Mouse (Mus musculus) limb, embryonic 14.5 days (tissue): ENCODE results near the gene Ssr1. TPM values are rescaled to one million over a fixed set of nuclear protein-coding genes. Genes with fewer than 3 reads are reported as not detected.

ENCODE experiments used
- ATAC-seq: fragments of 200-750 bp; cut with Nextera tagmentation; 2 replicates; pipeline ENCODE4 v1.8.0; 2017; ENCODE audit warnings: low read depth, moderate number of reproducible peaks, moderate TSS enrichment; ENCODE audit not compliant: low FRiP score
- DNase-seq: peaks from one replicate; pipeline ENCODE4 v3.0.0-alpha.2; 2015; ENCODE audit warnings: low spot score
- H3K27ac ChIP-seq: fragments of 300-500 bp; sonication (generic); replicated peaks from 2 replicates; pipeline ENCODE4 v1.5.1; 2014; ENCODE audit warnings: low read depth, mild to moderate bottlenecking, low read length, moderate library complexity, mixed read lengths
- H3K27me3 ChIP-seq: fragments of 300-500 bp; sonication (generic); 2 replicates; pipeline ENCODE4 v1.6.1; 2014; ENCODE audit warnings: low read length, mixed read lengths; ENCODE audit not compliant: control insufficient read depth, insufficient read depth
- H3K36me3 ChIP-seq: fragments of 300-500 bp; sonication (generic); 2 replicates; pipeline ENCODE4 v1.6.1; 2014; ENCODE audit warnings: mild to moderate bottlenecking, low read length, moderate library complexity, mixed read lengths; ENCODE audit not compliant: control insufficient read depth, insufficient read depth
- H3K4me1 ChIP-seq: fragments of 300-500 bp; sonication (generic); 2 replicates; pipeline ENCODE4 v1.6.1; 2014; ENCODE audit warnings: antibody characterized with exemption, low read length, mixed read lengths; ENCODE audit not compliant: control insufficient read depth, insufficient read depth
- H3K4me2 ChIP-seq: fragments of 300-500 bp; sonication (generic); replicated peaks from 2 replicates; pipeline ENCODE4 v1.6.1; 2014; ENCODE audit warnings: low read depth, mild to moderate bottlenecking, low read length, moderate library complexity; ENCODE audit not compliant: severe bottlenecking
- H3K4me3 ChIP-seq: fragments of 300-500 bp; sonication (generic); replicated peaks from 2 replicates; pipeline ENCODE4 v1.5.1; 2014; ENCODE audit warnings: low read length
- H3K9ac ChIP-seq: fragments of 300-500 bp; sonication (generic); 2 replicates; pipeline ENCODE4 v1.6.1; 2014; ENCODE audit warnings: mild to moderate bottlenecking, low read depth, low read length, moderate library complexity; ENCODE audit not compliant: severe bottlenecking
- H3K9me3 ChIP-seq: fragments of 300-500 bp; sonication (generic); 2 replicates; pipeline ENCODE4 v1.6.1; 2016; ENCODE audit warnings: low read length; ENCODE audit not compliant: control insufficient read depth
- POLR2A ChIP-seq: fragments of 200-500 bp; IDR thresholded peaks from 2 replicates; pipeline ENCODE4 v1.8.0; 2012; ENCODE audit warnings: inconsistent platforms, mild to moderate bottlenecking, moderate library complexity, borderline replicate concordance; ENCODE audit not compliant: insufficient read depth, insufficient read length; ENCODE audit errors: extremely low read depth
- WGBS: fragments of 180-500 bp; shearing (Covaris S2); extraction: QIAGEN DNeasy Blood & Tissue Kit; methylation state at CpG from one replicate; pipeline ENCODE4 v1.1.7; 2014; 5-methylcytosine and 5-hydroxymethylcytosine counted together
- polyA plus RNA-seq, 2 experiments: library from polyadenylated mRNA; depleted of rRNA in 1 of 2; stranded (reverse) in 1 of 2; unstranded in 1 of 2; fragments of >200 nt; fragmentation: Nextera tagmentation in 1 of 2; extraction: Ambion mirVana in 1 of 2; gene quantifications; 2 replicates each; pipeline versions ENCODE4 v1.2.1 to v1.2.3; 2012 to 2014

Ssr1 gene
- polyA plus RNA-seq, 2 experiments: 36.2 to 137 TPM

DNA sequence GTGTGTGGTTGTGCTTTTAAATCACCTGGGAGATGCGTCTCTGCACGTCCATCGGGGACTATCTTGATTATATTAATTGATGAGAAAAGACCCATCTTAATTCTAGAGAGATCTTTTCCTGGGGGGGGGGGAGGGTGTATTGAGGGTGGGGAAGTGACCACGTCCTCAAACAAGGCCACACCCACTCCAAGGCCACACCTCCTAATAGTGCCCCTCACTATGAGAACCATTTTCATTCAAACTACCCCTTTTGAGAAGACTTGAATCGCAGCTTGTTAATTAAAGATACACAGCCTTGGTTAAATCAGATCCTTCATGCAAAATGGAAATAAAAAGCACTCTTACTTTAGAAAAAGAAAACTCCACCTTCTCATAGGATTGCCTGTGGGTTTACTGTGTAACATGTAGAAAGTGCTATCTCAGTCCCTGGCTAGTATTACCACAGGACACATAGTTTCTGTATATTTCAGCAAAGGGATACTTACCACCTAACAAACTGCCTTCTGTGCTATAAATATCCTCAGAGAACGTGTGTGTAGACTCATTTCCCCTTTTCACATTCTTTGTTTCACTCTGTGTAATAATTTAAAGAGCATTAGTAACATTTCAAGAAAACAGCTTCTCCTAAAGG is 33.7 kb upstream of the Ssr1 start:
- ATAC-seq: no peak
- Histone ChIP-seq H3K4me2 (no peak overlapping the region), H3K4me1 (no peaks in the 10 kb centered on the region), H3K27me3 (no peaks in the 10 kb centered on the region), H3K27ac (no peak overlapping the region), H3K36me3 (no peaks in the 10 kb centered on the region), H3K4me3 (no peak overlapping the region), H3K9me3 (no peaks in the 10 kb centered on the region), H3K9ac (no peak overlapping the region)
- TF ChIP-seq POLR2A: no peak
- WGBS: 60% methylated on average over 6 of the region's 6 CpGs
- no peak for DNase-seq

DNA sequence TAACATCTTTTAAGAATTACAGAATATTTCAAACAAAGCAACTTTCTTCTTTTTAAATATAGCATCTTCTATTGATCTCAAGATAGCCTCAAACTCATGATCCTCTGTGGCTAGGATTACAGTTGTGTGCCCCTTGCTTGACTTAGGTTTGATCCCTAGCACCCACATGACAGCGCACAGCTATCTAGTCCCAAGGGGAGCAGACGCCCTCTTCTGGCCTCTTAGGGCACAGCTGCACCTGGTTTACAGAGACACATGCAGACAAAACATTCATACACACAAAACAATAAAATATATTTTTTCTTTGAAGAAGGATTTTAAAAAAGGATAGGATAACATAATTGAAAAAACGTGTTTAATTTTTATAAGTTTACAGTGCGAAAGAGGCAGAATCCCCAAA is 31.9 kb upstream of the Ssr1 start:
- no peak overlapping the region for H3K4me2 ChIP-seq
- no peaks in the 10 kb centered on the region for H3K4me1 ChIP-seq
- no peak for TF ChIP-seq POLR2A
- DNase-seq (no peak), ATAC-seq (no peak)
- H3K27me3 ChIP-seq: no peaks in the 10 kb centered on the region
- no peaks in the 10 kb centered on the region for H3K36me3 ChIP-seq
- H3K27ac ChIP-seq: no peak overlapping the region
- H3K9me3 ChIP-seq: no peaks in the 10 kb centered on the region
- H3K9ac ChIP-seq: no peak overlapping the region
- 37% methylated on average over 4 of the region's 4 CpGs for WGBS
- H3K4me3 ChIP-seq: no peak overlapping the region

DNA sequence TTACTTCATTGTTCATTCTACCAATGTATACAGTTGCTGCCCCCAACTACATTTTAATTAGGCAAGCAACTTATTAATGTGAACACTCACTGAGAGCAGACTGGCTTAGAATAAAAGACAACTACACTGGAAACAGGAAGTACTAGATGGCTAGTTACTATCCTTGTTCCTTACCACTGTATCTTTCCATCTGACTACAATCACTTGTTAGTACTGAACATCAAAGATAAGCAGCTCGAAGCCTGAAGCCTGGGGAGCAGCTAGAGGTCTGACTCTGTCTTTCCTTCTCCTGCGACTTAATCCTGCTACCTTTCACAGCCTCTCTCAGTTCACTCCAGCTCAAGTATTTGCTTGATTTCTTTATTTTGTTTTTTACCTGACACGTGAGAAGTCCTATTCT is 24.8 kb upstream of the Ssr1 start:
- Histone ChIP-seq H3K27ac (no peak overlapping the region), H3K9me3 (no peaks in the 10 kb centered on the region), H3K9ac (no peak overlapping the region), H3K4me2 (no peak overlapping the region), H3K4me1 (no peaks in the 10 kb centered on the region), H3K27me3 (no peaks in the 10 kb centered on the region), H3K4me3 (no peak overlapping the region), H3K36me3 (no peaks in the 10 kb centered on the region)
- 75% methylated on average over 3 of the region's 3 CpGs for WGBS
- DNase-seq (no peak), ATAC-seq (no peak)
- no peak for TF ChIP-seq POLR2A

GRCm38 (mm10) chr13:38015591-38015990 is 21.6 kb upstream of the Ssr1 start:
- ATAC-seq: no peak

DNA sequence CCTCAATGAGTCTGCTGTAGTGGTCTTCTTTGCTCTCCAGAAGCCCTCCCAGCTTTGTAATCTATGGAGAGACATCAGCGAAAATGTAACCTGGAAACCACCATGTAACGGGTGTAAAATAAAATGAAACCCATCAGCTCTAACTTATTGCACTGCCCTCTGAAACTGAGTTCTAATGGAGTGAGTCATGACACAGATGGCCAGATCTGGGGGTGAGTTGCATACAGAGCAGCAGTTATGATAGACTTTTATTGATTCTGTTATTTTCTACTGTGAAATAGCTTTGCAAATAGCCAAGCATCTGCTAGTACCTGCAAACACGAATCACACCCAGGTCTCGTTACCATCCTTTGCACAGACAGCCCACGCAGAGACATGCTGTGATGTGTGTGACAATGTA is 18.4 kb upstream of the Ssr1 start:
- H3K9me3 ChIP-seq: no peaks in the 10 kb centered on the region
- no peak for DNase-seq
- whole genome bisulfite sequencing: 76% methylated on average over 5 of the region's 5 CpGs
- H3K4me2 ChIP-seq: no peak overlapping the region
- no peaks in the 10 kb centered on the region for H3K4me1 ChIP-seq
- H3K36me3 ChIP-seq: no peaks in the 10 kb centered on the region
- no peak for TF ChIP-seq POLR2A
- H3K27ac ChIP-seq: no peak overlapping the region
- H3K9ac ChIP-seq: no peak overlapping the region
- no peaks in the 10 kb centered on the region for H3K27me3 ChIP-seq
- H3K4me3 ChIP-seq: no peak overlapping the region
- no peak for ATAC-seq

More at GRCm38 (mm10) chr13:38015591-38015990, 21.6 kb upstream of the Ssr1 start:
- H3K4me1 ChIP-seq: no peaks in the 10 kb centered on the region
- no peak overlapping the region for H3K9ac ChIP-seq
- no peak overlapping the region for H3K4me3 ChIP-seq
- no peak overlapping the region for H3K27ac ChIP-seq
- TF ChIP-seq POLR2A: no peak
- no peaks in the 10 kb centered on the region for H3K36me3 ChIP-seq
- no peaks in the 10 kb centered on the region for H3K9me3 ChIP-seq
- no peak overlapping the region for H3K4me2 ChIP-seq
- no peaks in the 10 kb centered on the region for H3K27me3 ChIP-seq
- DNase-seq: no peak
- WGBS: 85% methylated on average over 4 of the region's 4 CpGs
